Mouse (Mus musculus) small intestine, adult 2 months (tissue): ENCODE data around the gene Stk36.

ENCODE experiments used
- CTCF ChIP-seq: fragments of 200-500 bp; IDR thresholded peaks from 2 replicates; pipeline ENCODE4 v1.5.1; 2012; ENCODE audit warnings: low read depth, mild to moderate bottlenecking, control low read depth, inconsistent platforms, low read length, moderate library complexity, mixed read lengths; ENCODE audit not compliant: insufficient replicate concordance, insufficient read length; ENCODE audit errors: extremely low read depth
- POLR2A ChIP-seq: fragments of 200-500 bp; IDR thresholded peaks from 2 replicates; pipeline ENCODE4 v1.6.1; 2012; ENCODE audit warnings: low read depth, mild to moderate bottlenecking, control low read depth, inconsistent platforms, low read length, moderate library complexity

DNA sequence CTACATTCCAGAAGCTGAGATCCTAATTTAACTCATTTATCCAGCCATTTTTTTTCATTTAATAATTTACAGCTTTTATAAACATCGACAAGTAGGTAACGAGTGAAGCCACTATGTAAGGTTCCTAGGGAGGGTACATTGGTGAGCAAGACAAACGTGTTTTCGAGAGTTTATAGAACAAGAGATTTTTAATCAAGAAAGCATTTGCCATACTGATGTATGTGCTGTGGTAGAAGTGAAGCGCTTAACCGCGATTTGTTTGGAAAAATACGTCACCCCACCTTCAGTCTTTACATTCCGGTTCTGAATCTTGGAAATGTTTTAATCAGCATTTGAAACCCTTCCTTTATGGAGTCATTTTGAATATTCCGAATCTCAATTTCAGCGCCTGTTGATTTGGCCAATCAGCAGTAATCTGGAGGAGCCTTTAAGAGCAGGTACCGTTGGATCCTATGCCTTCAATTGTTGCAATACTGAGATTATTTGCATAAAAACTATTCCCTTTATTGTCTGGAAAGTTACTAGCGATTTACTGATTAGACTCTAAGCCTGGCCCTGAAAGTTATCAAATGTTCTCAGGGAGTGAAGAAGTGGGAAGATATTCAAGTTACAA, 61.1 kb downstream of the Stk36 start:
- TF ChIP-seq CTCF (no peak), POLR2A (no peak)
